Mouse (Mus musculus) lung, adult 2 months (tissue): Measurements from ENCODE around the gene Snx29.

ENCODE experiments used
- CTCF ChIP-seq: fragments of 200-500 bp; IDR thresholded peaks from 2 replicates; pipeline ENCODE4 v1.5.1; 2011; ENCODE audit warnings: mild to moderate bottlenecking, low read length, control low read depth; ENCODE audit not compliant: insufficient read depth
- POLR2A ChIP-seq: fragments of 200-500 bp; IDR thresholded peaks from 2 replicates; pipeline ENCODE4 v1.6.1; 2011; ENCODE audit warnings: low read depth, mild to moderate bottlenecking, control low read depth, low read length, borderline replicate concordance; ENCODE audit errors: extremely low read depth

GRCm38 (mm10) chr16:11414631-11415030, 91.9 kb downstream of the Snx29 start:
- TF ChIP-seq POLR2A (no peak), CTCF (no peak)
